Mouse (Mus musculus) myocyte (in vitro differentiated cells): ENCODE data around the gene Trim12a. TPM values are rescaled to one million over a fixed set of nuclear protein-coding genes. Genes with fewer than 3 reads are reported as not detected.
"Not testable (repeated sequence)": the region's sequence is repeated elsewhere in the genome, so short reads cannot be mapped to it uniquely, and the experiment has no call there.

Experiments
- H3K27me3 ChIP-seq: one replicate; pipeline ENCODE4 v1.6.1; 2011; ENCODE audit not compliant: control insufficient read depth, insufficient read depth, insufficient read length
- H3K36me3 ChIP-seq: one replicate; pipeline ENCODE4 v1.6.1; 2011; ENCODE audit not compliant: control insufficient read depth, insufficient read depth
- H3K4me2 ChIP-seq: one replicate; pipeline ENCODE4 v1.6.1; 2011; ENCODE audit warnings: low read depth, control low read depth
- H3K4me3 ChIP-seq: one replicate; pipeline ENCODE4 v1.5.1; 2011; ENCODE audit warnings: mild to moderate bottlenecking, control low read depth, moderate library complexity
- H3K79me2 ChIP-seq: one replicate; pipeline ENCODE4 v1.6.1; 2011; ENCODE audit not compliant: control insufficient read depth, insufficient read depth
- H3ac ChIP-seq: one replicate; pipeline ENCODE4 v1.6.1; 2011; ENCODE audit not compliant: control insufficient read depth, insufficient read length
- CEBPB ChIP-seq: IDR thresholded peaks from 2 replicates; pipeline ENCODE4 v1.6.1; 2011; ENCODE audit warnings: mild to moderate bottlenecking, moderate library complexity; ENCODE audit not compliant: poor library complexity, insufficient read depth, severe bottlenecking
- E2F4 ChIP-seq: IDR thresholded peaks from one replicate; pipeline ENCODE4 v1.6.1; 2011; ENCODE audit warnings: mild to moderate bottlenecking, control low read depth, moderate library complexity; ENCODE audit not compliant: insufficient read depth
- MAX ChIP-seq: IDR thresholded peaks from one replicate; pipeline ENCODE4 v1.6.1; 2011; ENCODE audit warnings: low read depth, mild to moderate bottlenecking, control low read depth
- MYOD1 ChIP-seq, 3 experiments: IDR thresholded peaks; one replicate each; pipeline ENCODE4 v1.6.1; 2011; ENCODE audit warnings: control low read depth in 2 of 3, low read depth in 2 of 3, mild to moderate bottlenecking in 2 of 3, moderate library complexity in 1 of 3; ENCODE audit not compliant: insufficient read length in 2 of 3, control insufficient read depth in 1 of 3
- MYOG ChIP-seq, 3 experiments: IDR thresholded peaks; one replicate each; pipeline ENCODE4 v1.6.1; 2011; ENCODE audit warnings: control low read depth in 2 of 3, low read depth in 2 of 3, mild to moderate bottlenecking in 2 of 3; ENCODE audit not compliant: insufficient read length in 2 of 3, control insufficient read depth in 1 of 3, insufficient read depth in 1 of 3
- POLR2A ChIP-seq: IDR thresholded peaks from one replicate; pipeline ENCODE4 v1.6.1; 2011; ENCODE audit warnings: low read depth, mild to moderate bottlenecking, control low read depth, moderate library complexity; ENCODE audit not compliant: insufficient read length
- POLR2AphosphoS2 ChIP-seq: IDR thresholded peaks from one replicate; pipeline ENCODE4 v1.6.1; 2011; ENCODE audit warnings: low read depth, control low read depth; ENCODE audit not compliant: insufficient read length
- REST ChIP-seq: IDR thresholded peaks from one replicate; pipeline ENCODE4 v1.6.1; 2011; ENCODE audit warnings: mild to moderate bottlenecking, control low read depth, moderate library complexity; ENCODE audit not compliant: insufficient read depth, insufficient read length
- SRF ChIP-seq: IDR thresholded peaks from one replicate; pipeline ENCODE4 v1.6.1; 2011; ENCODE audit warnings: low read depth; ENCODE audit not compliant: control insufficient read depth, insufficient read length
- TCF12 ChIP-seq: IDR thresholded peaks from one replicate; pipeline ENCODE4 v1.6.1; 2011; ENCODE audit warnings: mild to moderate bottlenecking, control low read depth; ENCODE audit not compliant: poor library complexity, insufficient read depth, severe bottlenecking
- TCF3 ChIP-seq: IDR thresholded peaks from one replicate; pipeline ENCODE4 v1.6.1; 2011; ENCODE audit warnings: low read depth, control low read depth; ENCODE audit not compliant: insufficient read length
- USF1 ChIP-seq: IDR thresholded peaks from one replicate; pipeline ENCODE4 v1.6.1; 2011; ENCODE audit warnings: low read depth, mild to moderate bottlenecking, control low read depth, moderate library complexity
- polyA plus RNA-seq: library from polyadenylated mRNA; unstranded; fragments of >200 nt; fragmentation: generic; extraction: Trizol; gene quantifications from one replicate; pipeline ENCODE4 v1.2.1, GENCODE M21; 2012; ENCODE audit warnings: missing spikeins

The Trim12a gene
- not detected for polyA plus RNA-seq

DNA sequence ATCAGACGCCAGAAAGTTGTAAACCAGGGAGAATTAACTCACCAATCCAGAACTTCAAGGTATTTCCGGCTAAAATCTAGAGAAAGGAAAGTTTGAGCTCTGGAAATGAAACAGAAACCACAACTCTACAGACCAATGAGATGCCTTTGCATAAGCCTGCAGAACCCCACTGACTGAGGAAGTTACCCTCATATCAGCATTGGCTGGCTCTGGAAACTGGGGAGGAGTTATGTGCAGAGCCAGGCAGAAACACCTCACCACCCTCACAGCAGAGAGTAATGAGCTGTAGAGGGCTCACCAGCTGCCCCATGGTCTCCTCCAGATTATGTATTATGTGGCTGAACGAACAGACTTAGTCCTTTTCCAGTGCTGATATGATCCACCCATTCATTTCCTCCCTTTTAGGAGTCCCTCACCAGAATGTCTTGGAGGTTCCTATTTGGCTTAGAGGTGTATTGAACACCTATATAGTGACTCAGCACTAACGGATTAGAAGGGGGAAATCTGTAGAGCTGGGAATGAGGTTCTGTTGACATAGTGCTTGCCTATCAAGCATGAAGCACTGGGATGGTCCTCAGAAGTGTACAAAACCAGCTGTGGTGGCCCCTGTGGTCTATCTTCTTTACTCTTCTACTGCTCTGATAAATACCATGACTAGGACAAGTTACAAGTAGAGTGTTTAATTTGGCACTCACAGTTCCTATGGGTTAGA lies at the start of gene Trim12a:
Gene Trim12a (minus strand): TSS at position 98 of the 712 bp plus-strand sequence.
- not testable (repeated sequence) for H3K4me2 ChIP-seq, H3K27me3 ChIP-seq, H3K79me2 ChIP-seq, H3K4me3 ChIP-seq, H3K36me3 ChIP-seq, H3ac ChIP-seq

- H3K4me2 ChIP-seq = peak overlapping the region; percentile 55
- no peak overlapping the region for H3ac ChIP-seq
- H3K79me2 ChIP-seq = no peaks in the 10 kb centered on the region
- no peaks in the 10 kb centered on the region for H3K36me3 ChIP-seq
- H3K4me3 ChIP-seq = peak overlapping the region; percentile 16
- no peak for TF ChIP-seq MYOG (IDR thresholded peaks at IDR 0.05; ENCODE audit: control insufficient read depth in 1 of 3, insufficient read depth in 1 of 3, insufficient read length in 2 of 3, low read depth in 2 of 3)
- no peak for TF ChIP-seq TCF3
- TF ChIP-seq POLR2A = no peak
- TF ChIP-seq SRF = no peak
- no peak for TF ChIP-seq POLR2AphosphoS2
- no peak for TF ChIP-seq E2F4
- TF ChIP-seq MYOD1 (IDR thresholded peaks at IDR 0.05; ENCODE audit: control insufficient read depth in 1 of 3, insufficient read length in 2 of 3, low read depth in 2 of 3) = no peak
- TF ChIP-seq USF1 = no peak
- TF ChIP-seq REST = no peak
- TF ChIP-seq MAX = no peak
- TF ChIP-seq TCF12 = no peak
- no peak for TF ChIP-seq CEBPB
- no peaks in the 10 kb centered on the region for H3K27me3 ChIP-seq
These were observed 38.3 kb upstream of the Trim12a start for GRCm38 (mm10) chr7:104353600-104353967.

- no peaks in the 10 kb centered on the region for H3K79me2 ChIP-seq
- peak within 1 kb of the TSS; percentile 87 for H3K4me2 ChIP-seq
- TF ChIP-seq MYOD1 (IDR thresholded peaks at IDR 0.05; ENCODE audit: control insufficient read depth in 1 of 3, insufficient read length in 2 of 3, low read depth in 2 of 3) (no peak), SRF (no peak), REST (no peak), TCF3 (no peak), POLR2A (no peak), POLR2AphosphoS2 (no peak), USF1 (no peak), MYOG (IDR thresholded peaks at IDR 0.05; ENCODE audit: control insufficient read depth in 1 of 3, insufficient read depth in 1 of 3, insufficient read length in 2 of 3, low read depth in 2 of 3) (no peak), E2F4 (no peak), CEBPB (no peak), TCF12 (no peak), MAX (no peak)
- H3K27me3 ChIP-seq = no peaks in the 10 kb centered on the region
- peak within 1 kb of the TSS; percentile 16 for H3K4me3 ChIP-seq
- no peaks in the 10 kb centered on the region for H3K36me3 ChIP-seq
- no peak within 1 kb of the TSS for H3ac ChIP-seq
These were observed 37.7 kb upstream of the Trim12a start, which contains the start of gene Trim12c for GRCm38 (mm10) chr7:104352717-104353599. TSS of gene Trim12c (minus strand) at chr7:104353362.

GRCm38 (mm10) chr7:104348043-104348442 lies 32.8 kb upstream of the Trim12a start:
- H3K27me3 ChIP-seq, H3K4me2 ChIP-seq, H3K79me2 ChIP-seq, H3ac ChIP-seq, H3K36me3 ChIP-seq, H3K4me3 ChIP-seq: not testable (repeated sequence)

GRCm38 (mm10) chr7:104340744-104341143 lies 25.5 kb upstream of the Trim12a start:
- H3K36me3 ChIP-seq, H3K4me2 ChIP-seq, H3K27me3 ChIP-seq, H3K4me3 ChIP-seq, H3ac ChIP-seq, H3K79me2 ChIP-seq: not testable (repeated sequence)

DNA sequence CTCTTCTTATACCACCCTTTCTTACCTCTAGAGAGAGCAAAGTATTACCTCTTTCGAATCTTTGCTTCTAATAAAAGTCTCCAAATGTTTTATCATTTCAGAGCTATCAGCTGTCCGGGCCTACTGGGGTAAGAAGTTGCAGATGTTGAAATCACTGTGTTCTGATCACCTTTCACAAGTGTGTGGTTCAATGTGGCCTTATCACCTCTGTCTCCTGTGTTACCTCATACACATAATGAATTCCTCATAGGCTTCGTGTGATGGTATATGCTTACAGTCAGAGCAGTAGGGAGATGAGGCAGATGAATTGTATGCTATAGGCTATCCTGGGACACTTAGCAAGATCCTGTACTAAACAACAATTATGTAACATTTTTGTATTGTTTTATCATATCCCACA lies 20.3 kb upstream of the Trim12a start:
- H3K4me3 ChIP-seq, H3K79me2 ChIP-seq, H3ac ChIP-seq, H3K27me3 ChIP-seq, H3K4me2 ChIP-seq, H3K36me3 ChIP-seq: not testable (repeated sequence)

GRCm38 (mm10) chr7:104329171-104329570 lies 13.9 kb upstream of the Trim12a start, which contains the start of gene Trim34b:
TSS of gene Trim34b (plus strand) at chr7:104329471.
- not testable (repeated sequence) for H3K79me2 ChIP-seq, H3K27me3 ChIP-seq, H3K4me3 ChIP-seq, H3ac ChIP-seq, H3K36me3 ChIP-seq, H3K4me2 ChIP-seq
